Mouse (Mus musculus) CH12.LX (cell line): ENCODE results near the gene Fgf12. TPM values are rescaled to one million over a fixed set of nuclear protein-coding genes. Genes with fewer than 3 reads are reported as not detected.

Experiments used
- DNase-seq: peaks from one replicate; pipeline ENCODE4 v3.0.0-alpha.2; 2013; ENCODE audit errors: extremely low read depth
- H3K27ac ChIP-seq: 2 replicates; pipeline ENCODE4 v1.5.1; 2012; ENCODE audit warnings: low read depth, mild to moderate bottlenecking, control low read depth, moderate library complexity; ENCODE audit not compliant: insufficient read depth
- H3K27me3 ChIP-seq: replicated peaks from 2 replicates; pipeline ENCODE3; 2012; ENCODE audit warnings: inconsistent platforms
- H3K36me3 ChIP-seq, 2 experiments: replicated peaks in 1 of 2; 2 replicates each; pipeline versions ENCODE3 to v1.6.1; 2012; ENCODE audit warnings: inconsistent platforms in 1 of 2, low read length in 1 of 2, mild to moderate bottlenecking in 1 of 2, mixed read lengths in 1 of 2, moderate library complexity in 1 of 2; ENCODE audit not compliant: control insufficient read depth in 1 of 2, insufficient read depth in 1 of 2
- H3K4me1 ChIP-seq, 2 experiments: 2 replicates each; pipeline ENCODE4 v1.6.1; 2012; ENCODE audit warnings: inconsistent platforms in 1 of 2, moderate library complexity in 1 of 2; ENCODE audit not compliant: insufficient read depth in 2 of 2, control insufficient read depth in 1 of 2
- H3K4me2 ChIP-seq: 2 replicates; pipeline ENCODE4 v1.6.1; 2012; ENCODE audit warnings: low read depth, mild to moderate bottlenecking, control low read depth; ENCODE audit not compliant: poor library complexity, insufficient read depth, severe bottlenecking
- H3K4me3 ChIP-seq, 3 experiments: fragments of 150-350 bp in 1 of 3; sonication (generic) in 1 of 3; replicated peaks in 1 of 3; 2 replicates each; pipeline versions ENCODE3 to v1.5.1; 2011 to 2012; ENCODE audit warnings: low read depth in 2 of 3, low read length in 2 of 3, mild to moderate bottlenecking in 2 of 3, moderate library complexity in 2 of 3, control low read depth in 1 of 3, improper control_type of control experiment in 1 of 3, inconsistent platforms in 1 of 3, mixed read lengths in 1 of 3; ENCODE audit not compliant: poor library complexity in 1 of 3
- H3K79me2 ChIP-seq: replicated peaks from 2 replicates; pipeline ENCODE4 v1.6.1; 2012; ENCODE audit warnings: mild to moderate bottlenecking, moderate library complexity; ENCODE audit not compliant: control insufficient read depth, poor library complexity, insufficient read depth, severe bottlenecking; ENCODE audit errors: extremely low read depth
- H3K9ac ChIP-seq: 2 replicates; pipeline ENCODE4 v1.6.1; 2012; ENCODE audit warnings: low read depth, mild to moderate bottlenecking, control low read depth, moderate library complexity; ENCODE audit not compliant: insufficient read depth
- H3K9me3 ChIP-seq: replicated peaks from 2 replicates; pipeline ENCODE3; 2012; ENCODE audit warnings: low read length, inconsistent platforms, mixed read lengths
- CHD1 ChIP-seq: IDR thresholded peaks from 2 replicates; pipeline ENCODE4 v1.6.1; 2012; ENCODE audit warnings: low read depth, low read length, improper control_type of control experiment, inconsistent platforms
- CTCF ChIP-seq, 2 experiments: IDR thresholded peaks in 1 of 2; conservative IDR thresholded peaks in 1 of 2; 2 replicates each; pipeline ENCODE4 v1.5.1; 2011 to 2012; ENCODE audit warnings: low read depth in 2 of 2, low read length in 2 of 2, improper control_type of control experiment in 1 of 2, inconsistent platforms in 1 of 2, mild to moderate bottlenecking in 1 of 2, moderate library complexity in 1 of 2
- EP300 ChIP-seq: IDR thresholded peaks from 2 replicates; pipeline ENCODE4 v1.6.1; 2011; ENCODE audit warnings: low read length, improper control_type of control experiment
- ETS1 ChIP-seq: conservative IDR thresholded peaks from 2 replicates; pipeline ENCODE4 v1.6.1; 2012; ENCODE audit warnings: low read depth, mild to moderate bottlenecking, inconsistent platforms, low read length, improper control_type of control experiment, moderate library complexity
- HCFC1 ChIP-seq: IDR thresholded peaks from 2 replicates; pipeline ENCODE4 v1.6.1; 2012; ENCODE audit warnings: low read depth, mild to moderate bottlenecking, inconsistent platforms, low read length, improper control_type of control experiment
- IRF4 ChIP-seq: IDR thresholded peaks from 2 replicates; pipeline ENCODE4 v1.6.1; 2014; ENCODE audit warnings: low read depth, mild to moderate bottlenecking, inconsistent platforms, low read length, improper control_type of control experiment
- JUN ChIP-seq: IDR thresholded peaks from 2 replicates; pipeline ENCODE4 v1.6.1; 2011; ENCODE audit warnings: low read depth, mild to moderate bottlenecking, low read length, improper control_type of control experiment, moderate library complexity; ENCODE audit not compliant: insufficient read depth
- KAT2A ChIP-seq: IDR thresholded peaks from 2 replicates; pipeline ENCODE4 v1.6.1; 2012; ENCODE audit warnings: low read length, improper control_type of control experiment, inconsistent platforms; ENCODE audit not compliant: insufficient replicate concordance
- MAFK ChIP-seq: IDR thresholded peaks from 2 replicates; pipeline ENCODE4 v1.6.1; 2011; ENCODE audit warnings: low read length, improper control_type of control experiment; ENCODE audit not compliant: insufficient replicate concordance
- MAX ChIP-seq: IDR thresholded peaks from 2 replicates; pipeline ENCODE4 v1.6.1; 2011; ENCODE audit warnings: low read length, improper control_type of control experiment
- NELFE ChIP-seq: IDR thresholded peaks from 2 replicates; pipeline ENCODE4 v1.6.1; 2011; ENCODE audit warnings: low read depth, low read length, improper control_type of control experiment
- PAX5 ChIP-seq: IDR thresholded peaks from 2 replicates; pipeline ENCODE4 v1.6.1; 2012; ENCODE audit warnings: low read length, inconsistent platforms, mixed read lengths
- RAD21 ChIP-seq: IDR thresholded peaks from 2 replicates; pipeline ENCODE4 v1.6.1; 2011; ENCODE audit warnings: low read depth, mild to moderate bottlenecking, low read length, improper control_type of control experiment, moderate library complexity
- SIN3A ChIP-seq: IDR thresholded peaks from 2 replicates; pipeline ENCODE4 v1.6.1; 2012; ENCODE audit warnings: low read length, improper control_type of control experiment, inconsistent platforms
- TBP ChIP-seq: conservative IDR thresholded peaks from 2 replicates; pipeline ENCODE4 v1.6.1; 2011; ENCODE audit warnings: low read depth, low read length, improper control_type of control experiment
- UBTF ChIP-seq: IDR thresholded peaks from 2 replicates; pipeline ENCODE4 v1.6.1; 2012; ENCODE audit warnings: low read depth, mild to moderate bottlenecking, inconsistent platforms, low read length, improper control_type of control experiment, moderate library complexity
- USF2 ChIP-seq: conservative IDR thresholded peaks from 2 replicates; pipeline ENCODE4 v1.6.1; 2011; ENCODE audit warnings: low read depth, low read length, improper control_type of control experiment
- ZNF384 ChIP-seq: IDR thresholded peaks from 2 replicates; pipeline ENCODE4 v1.6.1; 2012; ENCODE audit warnings: low read depth, low read length, improper control_type of control experiment, inconsistent platforms
- dilution Hi-C: fragments of 300-500 bp; cut with MboI; formaldehyde crosslinking; loops from 2 replicates; pipeline ENCODE4 v1.14.3; 2020; ENCODE audit warnings: low sequenced_read_pairs; ENCODE audit not compliant: extremely low pct_unique_long_range_greater_than_20kb, extremely low pct_ligation_motif_present
- in situ Hi-C: fragments of 300-500 bp; cut with MboI; formaldehyde crosslinking; loops from 3 replicates; pipeline ENCODE4 v1.14.3; 2019; ENCODE audit warnings: low sequenced_read_pairs, low pct_ligation_motif_present, low pct_unique_long_range_greater_than_20kb, mixed read lengths
- polyA plus RNA-seq: library from polyadenylated mRNA; unstranded; fragments of >175 nt; gene quantifications from 2 replicates; pipeline ENCODE4 v1.2.1, GENCODE M21; 2012; ENCODE audit warnings: low read depth; ENCODE audit not compliant: insufficient read length
- total RNA-seq, 2 experiments: library from RNA; depleted of rRNA; stranded (reverse); fragments of 300-350 nt in 1 of 2; fragments of >200 nt in 1 of 2; gene quantifications; 2 replicates each; pipeline ENCODE4 v1.2.3; 2012 to 2014

Fgf12 gene
- total and polyA plus RNA-seq, 3 experiments = not detected

DNA sequence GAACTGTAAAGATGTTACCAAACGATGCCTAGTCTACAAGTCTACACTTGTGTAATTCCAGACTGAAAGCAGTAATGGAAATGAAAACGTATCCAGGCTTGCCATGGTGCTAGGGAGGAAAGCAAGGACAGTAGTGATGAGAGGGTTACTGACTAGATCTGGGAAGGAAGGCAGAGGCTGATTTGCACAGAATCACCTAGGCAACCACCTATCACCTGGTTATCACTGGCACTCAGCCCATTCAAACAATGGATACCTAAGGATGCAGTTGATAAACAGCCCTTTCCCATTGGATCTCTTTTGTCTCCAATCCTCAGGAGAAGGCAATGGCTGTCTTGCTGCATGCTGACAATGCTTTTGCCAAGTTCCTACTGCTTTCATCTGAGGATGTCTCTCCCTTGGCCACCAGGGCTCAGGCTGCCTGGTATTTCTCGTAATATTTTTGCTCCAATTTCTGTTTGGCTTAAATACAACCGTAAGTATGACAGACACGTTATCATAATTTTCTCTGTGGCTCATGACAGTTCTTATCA is 84.0 kb downstream of the Fgf12 start:
- Histone ChIP-seq H3K27ac (no peak overlapping the region), H3K9me3 (peaks cover 32% of the 10 kb centered on the region), H3K4me2 (no peak overlapping the region), H3K27me3 (no peaks in the 10 kb centered on the region), H3K4me1 (no peaks in the 10 kb centered on the region), H3K4me3 (no peak overlapping the region), H3K36me3 (no peaks in the 10 kb centered on the region), H3K79me2 (no peaks in the 10 kb centered on the region), H3K9ac (no peak overlapping the region)
- TF ChIP-seq KAT2A = no peak
- dilution Hi-C loops (no loop called here), in situ Hi-C loops (no loop called here)
- DNase-seq = no peak

DNA sequence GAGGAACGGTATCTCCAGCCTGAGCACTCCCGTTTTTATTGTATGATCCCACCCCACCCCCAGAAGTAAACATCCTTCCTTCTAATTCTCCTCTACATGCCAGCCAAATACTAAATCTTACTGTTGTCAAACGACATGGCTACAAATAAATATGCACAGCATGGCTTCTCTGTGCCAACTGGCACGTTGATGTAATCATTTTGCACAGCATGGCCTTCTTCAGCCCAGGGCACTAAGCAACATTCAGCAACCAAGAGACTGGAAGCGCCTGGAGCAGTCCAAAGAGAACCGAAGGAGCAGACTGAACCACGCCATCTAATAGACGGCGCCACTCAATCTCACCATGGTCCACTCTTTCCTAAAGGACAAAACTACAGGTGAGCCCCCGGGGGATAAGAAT is 100.2 kb downstream of the Fgf12 start:
- H3K4me1 ChIP-seq = no peaks in the 10 kb centered on the region
- dilution Hi-C loops (no loop called here), in situ Hi-C loops (no loop called here)
- peaks cover 24% of the 10 kb centered on the region for H3K9me3 ChIP-seq
- no peaks in the 10 kb centered on the region for H3K27me3 ChIP-seq
- H3K36me3 ChIP-seq = no peaks in the 10 kb centered on the region
- no peak overlapping the region for H3K27ac ChIP-seq
- DNase-seq = no peak
- no peak overlapping the region for H3K4me3 ChIP-seq
- TF ChIP-seq CHD1 (no peak), ZNF384 (no peak), ETS1 (no peak), SIN3A (no peak), CTCF (conservative IDR thresholded peaks at IDR 0.05 in 1 of 2, IDR thresholded peaks at IDR 0.05 in 1 of 2; ENCODE audit: low read depth in 2 of 2, low read length in 2 of 2) (no peak), EP300 (no peak), NELFE (no peak), MAFK (no peak), RAD21 (no peak), JUN (no peak), UBTF (no peak), USF2 (no peak), IRF4 (no peak), MAX (no peak), TBP (no peak), PAX5 (no peak), HCFC1 (no peak)
- no peak overlapping the region for H3K4me2 ChIP-seq
- H3K9ac ChIP-seq = no peak overlapping the region
- H3K79me2 ChIP-seq = no peaks in the 10 kb centered on the region
